Mouse (Mus musculus): Measurements from ENCODE around the gene Nasp. TPM values are rescaled to one million over a fixed set of nuclear protein-coding genes. Genes with fewer than 3 reads are reported as not detected.
A peak's percentile ranks its signal among the peaks of the same experiment; 100 is the strongest.
"Not testable (repeated sequence)": the region's sequence is repeated elsewhere in the genome, so short reads cannot be mapped to it uniquely, and the experiment has no call there.

Gene Nasp
- total RNA-seq (2021), result 10 to 100 TPM; 71.2 to 80.6 TPM
- long read RNA-seq, experiment 1, transcript Nasp-202 (14 exons, 2,118 nt), result major isoform, 21 of 25 reads
- long read RNA-seq, experiment 1, partial matches to known transcripts, result 2 of 25 reads
- long read RNA-seq, experiment 1, other reads (novel, unspliced or antisense), result 0 of 25 reads
- long read RNA-seq, experiment 2, transcript Nasp-202 (14 exons, 2,118 nt), result major isoform, 32 of 56 reads
- long read RNA-seq, experiment 2, partial matches to known transcripts, result 7 of 56 reads
- long read RNA-seq, experiment 2, other reads (novel, unspliced or antisense), result 17 of 56 reads

GRCm38 (mm10) chr4:116627722-116628662 lies at the start of gene Nasp:
Gene Nasp, minus strand, starts transcription at chr4:116627941.
- peak; percentile 24 to 52 for DNase-seq (ENCODE audit: low spot score in 2 of 2)

DNA sequence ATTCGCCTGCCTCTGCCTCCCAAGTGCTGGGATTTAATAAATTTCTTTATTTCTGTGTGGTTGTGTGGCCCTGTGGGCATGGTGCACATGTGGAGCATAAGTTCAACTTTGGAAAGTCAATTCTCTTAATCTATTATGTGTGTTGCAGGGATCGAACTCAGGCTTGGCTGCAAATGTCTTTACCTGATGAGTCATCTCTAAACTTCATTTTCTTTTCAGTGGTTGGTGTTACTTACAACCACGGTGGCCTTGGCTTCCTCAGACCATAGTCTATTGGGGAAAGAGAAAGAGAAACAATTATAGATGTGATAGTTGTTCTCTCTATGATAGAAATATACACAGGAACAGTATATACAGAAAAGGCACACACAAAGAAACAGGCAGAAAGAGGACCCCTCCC lies 48.3 kb upstream of the Nasp start:
- DNase-seq (ENCODE audit: low spot score in 2 of 2), result no peak

DNA sequence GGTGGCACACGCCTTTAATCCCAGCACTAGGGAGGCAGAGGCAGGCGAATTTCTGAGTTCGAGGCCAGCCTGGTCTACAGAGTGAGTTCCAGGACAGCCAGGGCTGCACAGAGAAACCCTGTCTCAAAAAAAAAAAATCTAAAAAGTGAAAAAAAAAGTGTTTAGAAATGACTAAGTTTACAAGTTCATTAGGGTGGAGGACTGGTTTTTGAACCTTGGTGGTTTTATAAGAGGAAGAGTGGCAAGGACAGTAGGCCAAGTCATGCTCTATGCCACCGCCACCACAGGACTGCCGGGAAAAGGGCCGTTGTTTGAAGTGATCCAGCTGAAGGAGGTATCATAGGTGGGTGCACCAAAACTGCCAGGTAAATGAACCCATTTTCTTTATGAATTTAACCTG lies 47.0 kb upstream of the Nasp start:
- DNase-seq (ENCODE audit: low spot score in 2 of 2), result not testable (repeated sequence)

DNA sequence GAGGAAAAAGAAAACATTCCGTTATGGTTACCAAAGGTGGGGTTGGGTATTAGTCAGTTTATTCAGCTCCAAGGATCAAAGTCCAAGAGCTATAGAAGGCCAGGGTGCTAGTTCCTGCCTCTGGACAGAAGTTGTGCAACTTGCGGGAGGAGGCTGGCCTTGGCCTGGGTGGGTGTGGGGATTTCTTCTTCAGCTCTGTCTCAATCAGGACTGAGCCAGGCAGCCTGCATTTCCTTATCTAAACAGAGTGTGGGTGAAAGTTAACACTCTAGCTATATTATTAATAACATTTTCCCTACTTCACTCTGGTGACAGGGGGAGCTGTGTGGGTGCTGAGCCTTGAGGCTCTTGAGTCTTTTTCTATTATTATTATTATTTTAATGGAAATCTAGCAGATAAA lies 45.0 kb upstream of the Nasp start:
- peak; percentile 24 to 43 for DNase-seq (ENCODE audit: low spot score in 2 of 2)

DNA sequence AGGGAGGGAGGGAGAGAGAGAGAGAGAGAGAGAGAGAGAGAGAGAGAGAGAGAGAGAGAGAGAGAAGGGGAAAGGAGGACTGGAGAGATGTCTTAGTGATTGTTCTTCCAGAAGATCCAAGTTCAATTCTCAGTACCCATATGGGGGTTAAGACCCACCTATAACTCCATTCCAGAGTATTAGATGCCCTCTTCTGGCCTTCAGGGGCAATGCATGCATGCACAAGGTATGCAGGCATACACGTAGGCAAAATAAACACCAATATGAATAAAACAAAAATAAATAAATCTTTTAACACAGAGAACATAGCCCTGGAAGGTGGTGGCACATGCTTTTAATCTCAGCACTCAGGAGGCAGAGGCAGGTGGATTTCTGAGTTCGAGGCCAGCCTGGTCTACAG lies 41.5 kb upstream of the Nasp start:
- DNase-seq (ENCODE audit: low spot score in 2 of 2), result no peak

DNA sequence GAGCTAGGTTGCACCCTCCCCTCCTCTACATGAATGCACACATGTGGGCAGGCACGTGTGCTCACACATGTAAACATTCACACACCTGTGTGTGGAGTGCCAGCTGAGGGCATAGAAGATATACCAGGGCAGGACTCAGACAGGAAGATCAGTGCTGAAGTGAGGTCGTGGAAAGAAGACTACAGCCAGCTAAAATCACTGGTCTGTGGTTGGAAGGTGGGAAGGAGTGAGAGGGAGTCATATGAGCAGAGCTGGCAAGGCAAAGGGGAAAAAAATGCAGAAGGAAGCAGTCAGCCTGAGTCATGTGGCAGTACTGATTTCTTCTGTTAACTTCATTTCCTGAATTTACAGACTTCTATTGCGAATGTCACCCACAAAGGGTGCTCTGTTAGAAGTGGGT lies 40.4 kb upstream of the Nasp start:
- no peak for DNase-seq (ENCODE audit: low spot score in 2 of 2)

DNA sequence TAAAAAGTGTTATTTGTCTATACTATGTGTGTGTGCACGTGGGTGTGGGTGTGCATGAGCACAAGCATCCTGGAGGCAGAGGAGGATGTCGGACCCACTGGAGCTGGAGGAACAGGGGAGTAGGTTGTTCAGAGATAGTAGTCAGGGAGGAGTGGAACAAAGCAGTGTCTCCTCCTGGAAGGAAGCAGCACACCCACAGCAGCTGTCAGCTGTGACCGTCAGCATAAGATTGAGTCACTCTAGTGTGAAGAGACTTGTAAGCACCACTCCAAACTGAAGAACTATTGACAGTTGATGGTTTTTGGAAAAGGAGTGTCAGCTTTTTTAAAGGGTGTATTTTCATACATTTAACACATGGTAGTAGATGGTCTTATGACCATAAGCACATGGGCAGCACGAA lies 38.9 kb upstream of the Nasp start:
- DNase-seq (ENCODE audit: low spot score in 2 of 2), result no peak

GRCm38 (mm10) chr4:116661998-116662397 lies 34.3 kb upstream of the Nasp start:
- no peak for DNase-seq (ENCODE audit: low spot score in 2 of 2)

DNA sequence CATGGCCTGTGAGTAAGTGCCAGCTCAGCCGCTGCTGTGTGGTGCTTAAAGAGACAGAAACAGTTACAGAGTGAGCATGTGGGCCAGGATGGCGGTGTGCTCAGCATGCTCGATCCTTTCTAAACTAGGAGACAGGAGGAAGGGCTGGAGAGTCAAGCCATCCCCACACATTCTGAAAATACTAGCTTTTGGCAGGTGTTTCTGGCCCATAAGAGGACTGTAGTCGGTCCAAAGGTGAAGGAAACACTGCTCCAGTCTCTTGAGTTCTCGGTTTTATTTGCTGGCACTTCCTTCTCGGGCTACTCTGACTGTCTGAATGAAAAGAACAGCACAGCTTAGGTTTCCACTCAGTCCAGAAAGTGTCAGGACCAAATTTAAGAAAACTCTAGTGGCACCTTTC lies 33.1 kb upstream of the Nasp start:
- no peak for DNase-seq (ENCODE audit: low spot score in 2 of 2)

GRCm38 (mm10) chr4:116659916-116660315 lies 32.2 kb upstream of the Nasp start:
- not testable (repeated sequence) for DNase-seq (ENCODE audit: low spot score in 2 of 2)

DNA sequence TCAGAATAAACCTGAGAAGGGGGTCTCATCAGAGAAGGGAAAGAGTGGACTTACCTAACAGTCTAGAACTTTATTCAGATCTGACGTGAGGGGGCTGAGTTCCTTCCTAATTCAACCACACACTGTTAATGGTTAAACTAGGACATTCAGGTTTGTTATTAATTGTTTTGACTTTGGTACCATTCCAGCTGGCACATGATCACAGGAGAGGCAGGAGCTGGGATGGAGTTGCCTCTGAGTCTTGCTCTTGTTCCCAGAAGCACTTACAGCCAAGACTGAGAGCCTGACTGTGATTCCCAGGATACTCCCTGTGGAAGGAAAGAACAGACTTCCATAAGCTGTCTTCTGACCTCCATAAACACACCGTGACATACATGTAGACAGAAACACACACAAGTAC lies 31.7 kb upstream of the Nasp start:
- no peak for DNase-seq (ENCODE audit: low spot score in 2 of 2)

GRCm38 (mm10) chr4:116657971-116658370 lies 30.2 kb upstream of the Nasp start:
- DNase-seq (ENCODE audit: low spot score in 2 of 2), result no peak

- no peak for DNase-seq (ENCODE audit: low spot score in 2 of 2)
Observed at GRCm38 (mm10) chr4:116655658-116656057, 27.9 kb upstream of the Nasp start.

DNA sequence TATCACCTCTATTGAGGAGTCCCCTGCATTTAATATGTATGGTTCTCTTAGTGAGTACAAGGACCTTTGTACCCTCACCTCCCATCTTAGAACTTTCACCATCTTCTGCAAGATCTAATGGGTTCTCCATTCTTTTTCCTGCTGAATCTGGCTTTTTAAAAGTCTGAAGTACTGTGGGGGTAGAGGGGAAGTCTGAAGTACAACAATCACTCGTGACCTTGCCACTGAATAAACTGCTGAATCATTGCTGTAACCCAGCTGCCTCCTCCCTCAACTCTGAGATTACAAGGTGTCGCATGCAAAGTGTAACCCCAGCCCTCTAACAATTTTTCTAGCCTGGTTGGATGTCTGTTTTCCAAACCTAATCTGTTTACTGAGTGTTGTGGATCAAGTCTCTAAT lies 27.4 kb upstream of the Nasp start:
- no peak for DNase-seq (ENCODE audit: low spot score in 2 of 2)

- DNase-seq (ENCODE audit: low spot score in 2 of 2), result peak; percentile 26 to 27
Observed at GRCm38 (mm10) chr4:116653228-116653627, 25.5 kb upstream of the Nasp start.

DNA sequence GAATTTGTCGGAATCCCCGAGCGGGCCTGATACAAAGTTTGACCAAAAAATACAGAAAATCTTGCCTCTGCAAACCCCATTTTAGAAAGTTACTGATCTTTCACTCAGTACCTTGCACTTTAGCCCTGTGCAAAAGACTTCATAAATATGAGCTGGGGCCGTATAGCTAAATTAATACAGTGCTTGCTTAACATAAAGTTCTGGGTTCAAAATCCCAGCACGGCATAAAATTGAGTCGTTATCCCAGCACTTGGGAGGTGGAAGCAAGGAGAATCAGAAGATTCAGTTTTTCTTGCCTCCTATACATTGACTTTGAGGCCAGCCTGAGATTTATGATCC lies 24.0 kb upstream of the Nasp start:
- no peak for DNase-seq (ENCODE audit: low spot score in 2 of 2)

GRCm38 (mm10) chr4:116650924-116651796 lies 23.4 kb upstream of the Nasp start, which contains the start of gene Akr1a1:
Gene Akr1a1, minus strand, starts transcription at chr4:116651680.
- DNase-seq (ENCODE audit: low spot score in 2 of 2), result peak; percentile 76 to 85

DNA sequence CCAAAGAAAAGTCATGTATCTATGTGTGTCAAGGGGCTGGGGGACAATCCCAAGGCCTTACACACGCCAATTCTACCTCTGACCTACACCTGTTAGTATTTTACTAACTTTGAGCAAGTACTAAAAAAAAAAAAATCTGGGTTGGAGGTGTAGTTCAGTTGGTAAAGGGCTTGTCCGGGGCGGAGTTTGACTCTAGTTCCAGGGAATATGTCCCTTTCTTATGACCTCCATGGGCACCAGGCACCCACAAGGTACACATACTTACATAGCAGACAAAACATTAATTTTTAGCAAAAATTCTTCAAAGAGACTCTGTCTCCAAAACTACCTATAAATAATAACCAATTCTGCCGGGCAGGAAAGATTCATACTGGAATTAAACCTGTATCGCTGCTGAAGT lies 22.6 kb upstream of the Nasp start:
- no peak for DNase-seq (ENCODE audit: low spot score in 2 of 2)

- DNase-seq (ENCODE audit: low spot score in 2 of 2), result no peak
Observed at GRCm38 (mm10) chr4:116649411-116649810, 21.7 kb upstream of the Nasp start.

GRCm38 (mm10) chr4:116645624-116646023 lies 17.9 kb upstream of the Nasp start:
- DNase-seq (ENCODE audit: low spot score in 2 of 2), result no peak

GRCm38 (mm10) chr4:116644326-116644725 lies 16.6 kb upstream of the Nasp start:
- no peak for DNase-seq (ENCODE audit: low spot score in 2 of 2)
